Mouse (Mus musculus) frontal cortex, postnatal 10 days (tissue): ENCODE measurements at regions not wholly inside any gene's neighbourhood (a gene's known extent, or its start where the extent isn't known, plus 50 kb on each side); places are given as distances from the start of the nearest gene placed in this dataset.

Experiments
- DNase-seq, 2 experiments: peaks; one replicate each; pipeline ENCODE4 v3.0.0; 2022; ENCODE audit warnings: low spot score in 2 of 2, mixed read lengths in 1 of 2

DNA sequence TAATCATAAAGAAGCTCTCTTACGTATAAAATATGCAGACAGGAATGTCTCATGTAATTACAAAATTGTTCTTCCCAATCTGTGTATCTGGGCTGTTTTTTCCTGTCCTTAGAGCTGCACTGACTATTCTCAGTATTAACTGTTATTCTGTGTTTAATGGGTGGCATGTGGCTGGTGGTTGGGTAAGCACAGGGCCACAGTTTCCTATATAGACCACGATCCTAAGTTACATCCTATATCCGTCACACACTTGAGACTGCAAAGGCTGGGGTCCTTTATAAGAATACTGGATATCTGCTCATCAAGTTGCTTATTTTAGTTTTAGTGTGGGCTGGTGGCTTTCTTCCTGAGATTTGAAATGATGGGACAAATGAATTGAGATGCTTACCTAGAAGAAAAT lies 159.0 kb downstream of the Sox4 start:
- DNase-seq = no peak

DNA sequence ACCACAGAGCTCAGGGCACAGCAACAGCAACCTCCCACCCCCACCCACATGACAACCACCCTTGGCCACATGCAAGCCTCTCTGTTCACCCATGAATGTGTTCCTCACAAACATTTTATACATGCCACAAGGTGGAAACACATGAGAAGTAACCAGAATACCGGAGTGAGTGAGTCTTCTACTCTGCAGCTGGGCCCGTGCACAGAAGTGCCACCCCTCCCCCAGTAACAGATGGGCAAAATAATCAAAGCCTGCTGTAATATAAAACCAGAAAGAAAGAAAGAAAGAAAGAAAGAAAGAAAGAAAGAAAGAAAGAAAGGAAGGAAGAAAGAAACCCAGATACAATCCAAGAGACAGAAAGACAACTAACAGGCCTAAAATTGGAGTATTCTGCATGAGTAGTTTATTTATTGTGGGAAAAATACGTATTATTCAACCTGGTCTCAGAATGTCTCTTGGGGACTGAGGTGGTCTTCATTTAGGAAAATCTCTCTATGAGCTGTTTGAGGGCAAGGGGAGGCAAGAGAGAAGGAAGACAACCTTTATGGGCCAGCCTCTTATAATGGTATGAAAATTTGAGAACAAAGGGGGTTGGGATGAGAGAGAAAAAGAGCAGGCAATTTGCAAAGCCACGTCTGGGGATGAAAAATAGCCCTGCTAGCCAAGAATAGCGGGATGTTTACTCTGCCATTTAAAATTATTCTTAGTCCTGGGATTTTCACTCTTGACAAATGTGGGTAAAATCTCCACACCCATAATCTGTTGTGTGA lies 160.2 kb downstream of the Sox4 start:
- no peak for DNase-seq

DNA sequence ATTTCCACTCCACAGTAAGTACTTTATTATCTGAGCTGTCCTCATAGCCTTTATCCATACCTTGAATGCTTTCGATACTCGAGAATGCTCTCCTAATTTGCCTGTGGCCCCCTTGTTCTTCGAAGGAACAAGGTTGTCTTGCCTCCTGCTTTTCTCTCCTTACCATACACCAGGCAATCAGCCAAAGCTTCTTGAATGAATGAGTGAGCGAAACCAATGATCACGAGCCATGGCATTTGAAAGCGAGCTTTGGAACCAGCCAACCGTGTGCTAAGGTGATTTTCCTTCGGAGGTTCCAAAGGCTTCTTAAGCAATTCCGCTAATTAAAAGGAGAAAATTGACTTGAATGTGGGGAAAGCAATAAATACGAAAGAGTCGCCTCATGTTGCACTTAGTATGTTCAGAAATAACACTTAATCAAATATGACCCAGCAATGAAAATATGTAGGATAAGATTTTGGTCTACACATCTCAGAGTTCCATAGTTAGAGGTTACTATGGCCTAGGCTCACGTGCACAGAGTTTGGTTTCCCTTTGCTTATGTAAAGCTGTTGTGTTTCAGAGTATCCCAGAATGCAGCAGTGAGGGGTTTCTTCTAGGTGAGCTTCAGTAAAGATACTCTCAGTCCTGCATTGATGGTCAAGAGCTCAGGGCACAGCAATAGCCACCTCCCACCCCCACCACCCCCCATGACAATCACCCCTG lies 160.9 kb downstream of the Sox4 start:
- no peak for DNase-seq

DNA sequence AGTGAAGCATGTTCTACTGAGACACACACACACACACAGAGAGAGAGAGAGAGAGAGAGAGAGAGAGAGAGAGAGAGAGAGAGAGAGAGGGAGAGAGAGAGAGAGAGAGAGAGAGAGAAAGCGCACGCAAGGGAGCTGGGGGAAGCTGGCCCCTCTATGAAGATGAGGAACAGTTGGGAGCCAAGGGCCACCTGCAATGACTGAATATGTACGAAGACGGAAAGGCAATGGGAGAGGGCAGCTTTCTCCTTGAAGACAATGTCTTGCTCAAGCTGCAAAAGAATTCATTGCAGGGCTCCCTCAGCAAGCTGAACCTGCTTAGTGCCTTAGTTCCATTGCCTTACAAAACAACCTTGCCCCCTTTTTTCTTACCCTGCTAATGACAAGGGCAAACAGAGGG lies 163.1 kb downstream of the Sox4 start:
- no peak for DNase-seq

DNA sequence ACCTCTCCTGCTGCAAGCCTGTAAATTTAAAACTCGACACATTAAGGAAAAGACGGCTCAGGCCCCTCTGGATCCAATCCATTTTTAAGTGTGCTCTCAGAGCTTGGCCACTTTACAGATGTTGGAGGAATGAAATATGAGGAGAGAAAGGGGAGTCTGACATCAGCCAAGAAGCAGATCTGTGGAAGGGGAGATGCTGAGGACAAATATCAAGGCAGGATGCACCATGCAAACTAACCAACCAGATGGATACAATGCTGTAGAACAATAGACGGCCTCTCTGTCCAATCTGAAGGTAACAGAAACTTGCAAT lies 166.2 kb downstream of the Sox4 start:
- no peak for DNase-seq

DNA sequence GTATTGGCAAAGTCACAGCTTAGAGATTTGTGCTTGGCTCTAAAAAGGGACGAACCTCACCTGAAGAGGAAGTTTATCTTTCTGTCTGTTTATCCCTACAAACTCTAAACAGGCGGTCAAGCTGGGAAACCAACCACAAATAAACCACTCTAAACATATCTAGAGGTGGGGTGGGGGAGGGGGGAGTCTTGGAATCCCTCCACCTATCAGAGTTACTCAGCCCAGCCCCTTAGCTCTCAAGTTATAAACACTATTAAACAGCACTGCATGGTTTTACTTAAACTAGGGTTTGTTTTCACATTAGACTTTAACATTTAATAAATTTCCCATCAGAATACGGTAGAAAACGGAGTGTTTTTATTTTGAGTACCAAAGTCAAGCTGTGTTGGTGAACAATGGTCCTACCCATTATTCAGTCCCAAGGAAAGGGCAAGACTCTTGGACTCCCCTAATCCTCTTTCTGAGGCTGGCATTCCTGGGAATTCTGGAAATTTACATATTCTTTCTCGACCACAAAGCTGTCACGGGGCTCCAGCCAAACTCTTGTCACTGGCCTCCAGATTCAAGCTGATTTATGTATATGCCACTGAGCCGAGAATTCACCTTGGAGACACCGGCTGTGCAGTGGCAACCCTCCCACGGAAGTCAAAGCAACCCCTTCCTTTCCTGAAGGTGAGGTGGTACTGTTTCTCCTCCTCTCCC lies 166.7 kb downstream of the Sox4 start:
- DNase-seq = no peak

DNA sequence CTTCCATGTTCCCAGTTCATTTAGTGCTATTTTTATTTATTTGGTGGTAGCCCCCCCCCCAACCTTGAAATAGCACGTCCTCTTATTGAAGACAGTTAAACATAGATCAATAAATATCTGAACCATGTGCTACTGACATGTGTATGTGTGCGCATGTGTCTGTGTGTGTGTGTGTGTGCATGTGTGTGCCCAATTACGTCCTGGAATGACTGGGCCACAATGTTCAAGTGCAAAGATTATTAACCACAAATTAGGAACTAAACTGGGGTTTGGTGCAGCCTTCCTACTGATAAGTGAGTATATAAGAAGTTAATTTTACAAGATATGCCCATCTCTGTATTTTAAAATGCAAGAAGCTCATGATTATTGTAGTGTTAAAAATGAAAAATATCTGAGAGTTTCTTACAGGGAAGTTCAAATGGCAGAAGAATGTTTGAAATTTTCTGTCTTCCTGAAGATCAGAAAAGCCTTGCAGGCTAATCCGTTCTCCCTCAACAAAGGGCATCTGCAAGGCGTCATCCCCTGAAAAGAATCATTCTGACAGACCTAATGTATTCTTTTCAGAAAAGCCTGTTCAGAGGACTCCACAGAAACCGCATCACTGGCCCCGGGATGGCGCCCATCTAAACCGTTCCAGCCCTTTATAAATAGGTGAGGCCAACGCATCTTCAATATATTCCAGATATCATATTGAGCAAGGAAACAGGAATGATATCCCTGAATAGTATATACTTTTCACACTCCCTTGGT lies 170.8 kb downstream of the Sox4 start:
- DNase-seq = no peak

DNA sequence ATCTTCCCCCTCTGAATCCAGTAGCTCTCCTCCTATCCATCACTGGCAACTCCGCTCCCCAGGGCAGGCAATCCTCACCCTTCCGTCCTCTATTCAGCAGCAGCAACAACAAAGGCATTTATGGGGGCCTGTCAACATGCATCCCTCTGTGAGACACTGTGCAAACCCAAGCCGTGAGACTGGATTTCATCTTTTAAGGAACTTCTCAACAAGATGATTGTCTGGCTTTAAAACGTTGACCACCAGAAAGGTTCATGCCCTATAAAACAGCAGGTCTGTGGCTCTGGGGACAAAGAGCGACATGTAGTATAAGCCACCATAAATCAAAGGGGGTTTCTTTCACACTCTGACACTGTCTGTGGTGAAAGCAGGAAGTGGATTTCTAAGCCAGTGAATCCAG lies 171.4 kb downstream of the Sox4 start:
- no peak for DNase-seq

DNA sequence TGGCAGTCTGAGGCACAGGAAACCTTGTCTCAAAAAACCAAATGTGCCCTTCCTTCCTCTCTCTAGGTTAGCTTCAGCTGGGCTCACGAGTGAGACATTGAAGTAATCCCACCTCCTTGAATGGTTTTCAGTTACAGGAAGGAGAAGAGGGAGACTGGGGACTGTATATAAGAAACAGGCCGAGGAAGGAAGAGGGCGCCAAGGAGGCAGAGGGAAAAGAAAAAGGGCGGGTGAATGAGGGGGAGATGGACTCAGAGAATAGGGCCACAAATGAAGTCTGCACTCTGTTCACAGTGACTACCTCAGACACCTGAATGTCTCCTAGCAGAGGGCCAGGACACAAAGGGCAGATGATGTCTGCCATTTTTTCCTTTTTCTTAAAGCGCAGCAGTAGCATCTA lies 171.9 kb downstream of the Sox4 start:
- DNase-seq = no peak

DNA sequence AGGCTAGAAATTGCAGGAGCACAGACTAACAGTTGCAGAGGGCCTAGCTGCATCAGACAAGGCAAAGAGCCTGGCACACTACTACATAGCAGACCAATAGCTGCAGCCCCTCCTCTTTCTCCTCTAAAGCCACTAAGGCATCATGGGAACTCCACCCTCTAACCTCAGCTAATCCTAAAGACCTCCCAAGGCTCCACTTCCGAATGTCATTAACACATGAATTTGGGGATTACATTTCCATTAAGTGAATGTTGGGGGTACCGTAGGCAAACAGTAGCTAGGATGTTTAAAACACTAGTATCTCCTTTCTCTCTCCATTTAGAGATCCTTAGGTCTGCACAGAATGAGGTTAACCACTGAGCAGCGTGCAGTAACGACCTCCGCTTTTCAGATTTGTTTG lies 173.1 kb downstream of the Sox4 start:
- no peak for DNase-seq

DNA sequence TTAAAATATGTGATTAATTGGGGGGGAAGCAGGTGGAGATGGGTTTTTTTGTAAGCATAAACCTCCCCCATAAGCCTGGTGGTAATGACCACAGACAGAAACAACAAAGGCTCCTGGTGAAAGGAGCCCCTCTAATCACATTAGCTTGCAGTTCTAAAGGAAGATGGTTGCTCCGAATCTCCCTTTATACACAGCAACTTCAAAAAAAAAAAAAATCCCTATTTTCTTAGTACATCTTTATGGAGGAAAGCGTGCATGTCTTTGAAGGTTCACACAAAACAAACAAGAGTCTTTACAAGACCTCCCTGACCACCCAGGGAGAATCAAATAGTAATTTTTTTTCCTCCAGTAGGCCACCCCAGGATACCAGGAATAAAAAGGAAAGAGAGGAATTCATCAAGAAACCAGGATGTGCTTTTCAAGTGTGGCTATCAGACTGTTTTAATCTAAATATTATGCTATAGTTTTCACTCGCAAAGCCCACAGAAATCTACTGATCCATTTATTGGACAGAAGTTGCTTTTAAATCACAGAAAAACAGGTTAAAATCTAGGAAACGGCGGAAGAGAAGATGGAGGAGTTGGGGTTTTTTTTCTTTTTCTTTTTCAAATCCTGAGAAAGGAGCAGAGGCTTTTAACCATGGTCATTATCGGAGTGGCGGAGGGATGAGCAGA lies 178.2 kb downstream of the Sox4 start:
- no peak for DNase-seq

DNA sequence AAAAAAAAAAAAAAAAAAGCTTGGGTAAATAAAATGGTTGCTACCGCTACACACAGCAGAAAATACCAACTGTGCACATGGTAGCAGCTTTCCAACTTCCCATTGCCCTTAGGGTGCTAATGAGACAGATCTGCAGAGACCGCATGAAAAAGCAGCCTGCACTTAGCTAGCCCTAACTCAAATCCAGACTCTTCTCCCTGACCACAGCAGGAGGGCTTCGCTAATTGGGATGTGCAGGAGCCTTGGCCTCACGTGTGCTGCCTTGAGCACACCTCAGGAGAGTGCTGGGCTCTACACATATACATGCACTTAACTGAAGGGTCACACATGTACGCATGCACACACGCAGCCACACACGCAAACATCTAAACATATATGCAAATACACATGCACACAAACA lies 178.9 kb downstream of the Sox4 start:
- DNase-seq = no peak

DNA sequence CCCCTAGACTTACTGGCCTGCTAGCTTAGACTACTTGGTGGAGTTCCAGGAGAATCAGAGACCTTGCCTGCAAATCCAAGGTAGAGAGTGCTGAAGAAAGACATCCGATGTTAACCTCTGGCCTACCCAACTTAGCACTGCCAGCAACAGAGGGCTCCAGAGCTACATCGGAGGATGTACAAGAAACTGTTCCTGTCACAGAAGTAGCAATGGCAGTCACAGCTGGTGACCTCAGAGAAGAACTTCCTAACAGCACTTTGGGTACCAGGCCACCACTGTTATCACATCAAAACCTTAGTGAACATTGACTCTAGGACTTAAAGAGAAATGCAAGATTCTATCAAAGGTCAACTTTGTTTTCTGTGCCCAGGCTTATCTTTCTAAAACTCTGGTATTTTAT lies 180.0 kb downstream of the Sox4 start:
- DNase-seq = no peak

DNA sequence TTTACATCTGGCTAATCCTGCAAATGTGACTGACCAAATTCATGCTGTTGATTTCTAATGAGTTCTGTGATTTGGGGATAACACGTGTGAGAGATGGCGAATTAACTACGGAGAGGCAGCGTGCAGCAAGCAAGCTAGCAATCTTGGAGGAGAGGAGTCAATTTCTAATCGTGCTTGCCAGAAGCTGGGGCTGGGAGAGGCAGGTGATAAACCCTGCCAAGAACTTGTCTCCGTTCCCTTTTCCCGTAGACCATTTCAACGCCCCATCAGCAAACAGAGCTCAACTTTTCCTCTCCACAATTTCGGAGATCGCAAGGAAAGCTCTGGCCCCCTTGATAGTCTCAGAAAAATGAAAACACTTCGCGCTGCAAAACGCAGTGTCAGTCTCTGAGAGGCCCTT lies 183.0 kb downstream of the Sox4 start:
- no peak for DNase-seq

DNA sequence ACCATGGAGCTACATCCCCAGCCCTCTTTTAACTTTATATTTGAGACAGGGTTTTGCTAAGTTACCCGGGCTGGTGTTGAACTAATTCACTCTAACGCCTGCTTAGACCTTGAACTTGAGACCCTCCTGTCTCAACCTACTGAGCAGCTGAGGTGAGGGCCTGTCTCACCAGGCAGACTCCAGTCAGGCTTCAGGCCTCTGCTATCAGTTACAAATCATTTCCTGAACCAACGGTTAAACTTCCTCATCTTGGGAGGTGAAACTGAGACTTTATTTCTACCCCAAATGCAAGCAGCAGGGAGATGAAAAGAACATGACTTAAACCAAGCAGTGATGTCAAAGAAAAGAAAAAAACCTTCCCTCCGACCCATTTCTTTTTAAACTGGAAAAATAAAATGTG lies 183.5 kb downstream of the Sox4 start:
- DNase-seq = no peak

DNA sequence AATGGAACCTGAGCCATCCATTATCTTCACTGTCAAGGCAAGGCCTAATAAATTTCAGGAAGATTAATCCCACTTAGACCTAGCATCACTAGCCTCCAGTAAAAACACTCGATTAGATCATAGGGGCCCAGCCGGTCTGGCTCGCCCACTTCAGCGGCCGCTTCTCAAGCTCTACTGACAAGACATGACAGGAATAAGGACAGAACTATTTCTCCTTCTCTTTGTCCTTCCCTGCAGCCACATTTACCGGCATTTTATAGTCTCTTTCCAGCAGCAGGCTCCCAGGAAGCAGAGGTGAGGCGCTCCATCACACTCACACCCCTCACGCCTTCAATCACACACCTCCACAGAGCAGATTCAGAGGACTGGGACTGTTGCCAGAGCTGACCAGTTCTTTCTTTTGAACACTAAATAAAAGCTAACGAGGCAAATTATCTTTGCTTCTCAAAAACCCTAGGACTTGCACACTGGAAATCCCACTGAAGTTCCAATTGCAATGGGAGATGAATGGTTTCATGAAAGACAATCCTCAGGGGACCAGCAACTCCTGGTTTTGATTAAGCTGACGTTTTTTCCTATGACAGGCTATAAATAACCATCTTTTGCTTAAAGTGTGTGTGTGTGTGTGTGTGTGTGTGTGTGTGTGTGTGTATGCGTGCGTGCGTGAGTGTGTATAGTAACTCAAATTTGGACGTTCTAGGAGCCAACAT lies 184.6 kb downstream of the Sox4 start:
- no peak for DNase-seq

DNA sequence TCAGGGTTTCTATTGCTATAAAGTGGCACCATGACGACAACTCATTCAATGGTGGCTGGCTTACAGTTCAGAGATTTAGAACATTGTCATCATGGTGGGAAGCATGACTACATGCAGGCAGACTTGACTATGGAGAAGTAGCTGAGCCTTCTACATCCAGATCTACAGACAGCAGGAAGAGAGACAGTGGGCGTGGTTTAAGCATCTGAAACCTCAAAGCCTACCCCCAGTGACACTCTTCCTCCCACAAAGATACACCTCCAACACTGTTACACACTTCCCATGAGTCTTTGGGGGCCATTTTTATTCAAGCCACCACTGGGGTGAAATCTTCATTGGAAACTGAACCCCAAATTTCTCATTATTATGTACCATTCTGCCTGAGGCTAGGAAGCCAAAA lies 191.0 kb downstream of the Sox4 start:
- DNase-seq = no peak

DNA sequence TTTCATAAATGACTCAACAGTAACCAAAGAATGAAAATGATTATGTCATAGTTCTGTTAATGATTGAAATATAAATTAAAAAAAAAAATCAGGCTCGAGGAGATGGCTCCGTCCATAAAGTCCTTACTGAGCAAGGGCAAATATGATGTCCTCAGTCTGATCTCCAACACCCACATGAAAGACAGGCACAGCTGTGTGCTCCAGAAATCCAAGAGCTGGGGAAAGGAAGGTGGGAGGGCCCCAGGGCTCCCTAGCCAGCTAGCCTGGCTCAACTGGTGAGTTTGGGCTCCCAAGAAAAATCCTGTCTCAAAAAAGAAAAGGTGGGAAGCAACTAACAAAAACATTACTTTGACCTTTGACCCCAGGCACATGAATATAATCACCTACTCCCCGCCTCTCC lies 194.5 kb downstream of the Sox4 start:
- DNase-seq = no peak

DNA sequence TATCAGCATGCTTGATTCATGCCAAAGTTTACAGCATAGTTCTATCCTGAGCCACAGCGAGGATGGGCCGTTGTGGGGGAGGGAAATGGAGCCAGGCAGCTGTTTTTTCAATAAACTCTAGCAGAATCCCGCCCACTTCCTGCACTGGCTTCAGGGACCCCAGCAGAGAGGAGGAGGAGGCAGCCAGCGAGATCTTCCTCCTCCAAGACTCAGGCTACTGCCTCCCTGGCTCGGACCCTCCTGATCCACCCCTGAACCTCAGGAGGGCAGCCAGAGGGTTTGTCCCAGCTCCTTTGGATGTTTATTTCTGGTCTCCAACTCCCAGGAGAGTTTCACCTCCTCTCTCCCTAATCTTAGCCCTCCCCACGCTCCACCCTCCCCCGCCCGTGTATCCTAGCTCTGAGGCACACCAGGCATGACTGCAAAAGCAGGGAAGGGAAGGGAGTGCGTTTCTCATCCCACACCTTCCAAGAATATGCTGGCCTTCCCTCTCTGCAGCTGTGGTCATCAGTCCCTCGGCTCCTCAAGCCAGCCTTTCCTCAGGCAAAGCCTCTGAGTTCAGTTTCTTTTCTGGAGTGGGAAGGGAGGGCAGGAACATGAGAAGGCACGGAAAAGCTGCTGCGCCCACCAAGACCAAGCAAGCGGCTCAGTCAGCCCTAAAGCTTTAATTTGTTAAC lies 195.5 kb downstream of the Sox4 start:
- peak; percentile 53 to 66 for DNase-seq

DNA sequence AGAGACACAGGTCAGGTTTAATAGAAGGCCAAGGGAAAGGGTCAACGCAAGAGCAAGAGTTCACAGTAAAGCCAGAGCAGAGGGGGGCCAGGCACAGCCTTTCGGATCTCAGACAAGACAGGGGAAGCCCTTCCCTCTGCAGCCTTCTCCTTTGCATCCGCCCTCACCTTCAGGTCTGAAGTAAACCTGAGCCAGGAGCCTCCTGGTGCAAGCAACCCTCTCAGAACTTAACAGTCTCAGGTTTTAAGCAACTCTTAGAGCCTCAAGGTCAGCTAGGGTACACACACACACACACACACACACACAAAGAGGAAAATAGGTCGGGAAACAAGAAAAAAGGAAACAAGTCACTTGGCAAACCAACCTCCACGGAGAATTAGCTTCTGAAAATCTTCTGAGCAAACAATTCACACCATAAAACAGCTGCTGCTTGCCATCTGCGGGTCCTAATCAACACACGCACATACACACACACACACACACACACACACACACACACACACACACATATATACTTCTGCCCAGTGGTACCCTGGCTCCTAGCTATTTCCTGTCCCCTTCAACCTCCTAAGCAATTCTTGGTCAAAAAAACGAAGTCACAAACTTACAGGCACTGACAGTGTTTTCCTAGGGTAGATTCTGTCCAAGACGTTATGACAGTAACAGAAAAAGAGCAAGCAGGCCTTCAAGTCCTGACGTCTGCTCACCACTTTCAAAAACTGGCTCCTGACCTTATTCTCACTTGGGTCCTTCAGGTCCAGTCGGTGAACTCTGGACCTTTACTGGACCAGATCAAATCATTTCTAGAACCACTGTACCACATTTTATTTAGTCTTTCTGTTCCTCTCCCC lies 196.4 kb downstream of the Sox4 start:
- DNase-seq = no peak
